Mouse (Mus musculus) olfactory bulb, adult 2 months (tissue): ENCODE measurements around the gene C1rl.

Experiments
- CTCF ChIP-seq: fragments of 200-500 bp; IDR thresholded peaks from 2 replicates; pipeline ENCODE4 v1.5.1; 2012; ENCODE audit warnings: low read depth, mild to moderate bottlenecking, low read length, moderate library complexity; ENCODE audit not compliant: insufficient read depth
- POLR2A ChIP-seq: fragments of 200-500 bp; IDR thresholded peaks from 2 replicates; pipeline ENCODE4 v1.6.1; 2012; ENCODE audit warnings: mild to moderate bottlenecking, low read depth, low read length, moderate library complexity; ENCODE audit not compliant: insufficient read depth

DNA sequence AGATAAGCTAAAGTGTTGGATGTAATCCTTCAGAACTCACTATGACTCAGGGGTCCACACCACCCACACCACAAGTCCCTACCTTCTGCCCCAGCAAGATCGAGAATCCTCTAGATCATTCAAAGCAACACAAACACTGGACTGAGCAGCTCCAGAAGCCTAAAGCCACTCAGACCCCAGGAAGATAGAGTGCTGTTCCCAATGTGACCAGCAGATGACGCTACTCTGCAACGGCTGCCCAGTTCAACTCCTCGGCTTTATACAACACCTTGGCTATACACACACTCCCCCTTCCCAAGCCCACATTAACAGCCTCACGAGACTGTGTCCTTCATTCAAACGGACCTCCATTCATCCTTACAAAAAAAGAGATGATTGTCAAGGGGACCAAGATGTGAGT lies 20.1 kb upstream of the C1rl start:
- TF ChIP-seq CTCF (no peak), POLR2A (no peak)
